8 mouse cellular contexts compared by ENCODE assay signal in the genomic region with DNA sequence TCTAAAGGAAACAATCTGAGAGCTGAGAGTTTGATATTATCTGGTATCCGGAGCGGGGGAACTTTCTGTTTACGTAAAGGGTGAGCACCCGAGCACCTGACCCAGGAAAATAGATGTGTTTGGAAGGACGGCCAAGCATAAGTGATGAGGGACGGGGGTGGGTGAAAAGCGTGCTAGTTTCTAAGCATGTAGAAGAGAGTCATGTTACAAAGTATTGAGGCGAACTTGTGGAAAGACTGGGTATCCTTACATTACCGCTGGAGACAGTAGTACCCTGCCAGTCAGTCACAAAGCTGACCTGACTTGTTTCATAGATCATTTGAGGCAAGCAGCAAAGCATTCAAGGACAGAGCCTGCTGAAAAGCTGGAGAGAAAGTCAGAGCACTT. TPM values are rescaled to one million over a fixed set of nuclear protein-coding genes. Genes with fewer than 3 reads are reported as not detected.
DNase-seq lines count a peak whose midpoint lies in the region; ATAC-seq and TF ChIP-seq lines count a peak whose summit lies in the region.

No protein-coding gene starts in this region.

- peak overlapping the region; percentile 81 for H3K4me2 ChIP-seq in lung, embryonic 14.5 days
- peak overlapping the region; percentile 74 for H3K4me2 ChIP-seq in embryonic facial prominence, embryonic 12.5 days (replicated peaks)

- peak overlapping the region; percentile 99 for H3K9ac ChIP-seq in lung, embryonic 14.5 days
- H3K9ac ChIP-seq in embryonic facial prominence, embryonic 12.5 days, result peak overlapping the region; percentile 99

- H3K4me3 ChIP-seq in lung, embryonic 14.5 days (ENCODE audit: low read depth, low read length), result peak overlapping the region; percentile 92
- peak overlapping the region; percentile 90 for H3K4me3 ChIP-seq in embryonic facial prominence, embryonic 12.5 days
- peak overlapping the region; percentile 96 for H3K4me3 ChIP-seq in limb, embryonic 10.5 days
- H3K4me3 ChIP-seq in olfactory bulb, adult 2 months (ENCODE audit: insufficient read depth, low read depth, low read length), result peak overlapping the region; percentile 92

- no peaks in the 10 kb centered on the region for H3K9me3 ChIP-seq in lung, embryonic 14.5 days (ENCODE audit: low read depth, low read length)
- no peaks in the 10 kb centered on the region for H3K9me3 ChIP-seq in embryonic facial prominence, embryonic 12.5 days
- H3K9me3 ChIP-seq in limb, embryonic 10.5 days (replicated peaks), result no peaks in the 10 kb centered on the region

- H3K27me3 ChIP-seq in lung, embryonic 14.5 days (ENCODE audit: insufficient read depth, low read length), result no peaks in the 10 kb centered on the region
- no peaks in the 10 kb centered on the region for H3K27me3 ChIP-seq in embryonic facial prominence, embryonic 12.5 days
- H3K27me3 ChIP-seq in limb, embryonic 10.5 days (ENCODE audit: low read depth, poor library complexity, severe bottlenecking), result no peaks in the 10 kb centered on the region

- peak overlapping the region; percentile 97 for H3K27ac ChIP-seq in lung, embryonic 14.5 days (ENCODE audit: low read depth)
- H3K27ac ChIP-seq in embryonic facial prominence, embryonic 12.5 days, result peak overlapping the region; percentile 98
- H3K27ac ChIP-seq in limb, embryonic 10.5 days, result peak overlapping the region; percentile 100
- peak overlapping the region; percentile 76 for H3K27ac ChIP-seq in olfactory bulb, adult 2 months (ENCODE audit: insufficient read depth, low read depth, low read length)

- TF ChIP-seq POLR2A in olfactory bulb, adult 2 months (IDR thresholded peaks at IDR 0.05; ENCODE audit: insufficient read depth, low read depth, low read length), result no peak

- peak; percentile 1; the same call in 1 of the 2 replicates for ATAC-seq in lung, embryonic 14.5 days (ENCODE audit: insufficient read depth)
- peak; percentile 7; the same call in 1 of the 2 replicates for ATAC-seq in embryonic facial prominence, embryonic 12.5 days (ENCODE audit: insufficient number of reproducible peaks, insufficient read depth, low FRiP score, low TSS enrichment)

- TF ChIP-seq CTCF in lung, embryonic 14.5 days (IDR thresholded peaks at IDR 0.05; ENCODE audit: low read depth), result no peak
- no peak for TF ChIP-seq CTCF in olfactory bulb, adult 2 months (IDR thresholded peaks at IDR 0.05; ENCODE audit: insufficient read depth, low read depth, low read length)

- peaks cover 5% of the 10 kb centered on the region; the same call in 1 of the 2 replicates for H3K36me3 ChIP-seq in lung, embryonic 14.5 days (ENCODE audit: insufficient read depth)
- H3K36me3 ChIP-seq in embryonic facial prominence, embryonic 12.5 days, result peaks cover 2% of the 10 kb centered on the region; the same call in 1 of the 2 replicates
- H3K36me3 ChIP-seq in limb, embryonic 10.5 days, result peaks cover 7% of the 10 kb centered on the region; the same call in 1 of the 2 replicates

- H3K4me1 ChIP-seq in lung, embryonic 14.5 days (ENCODE audit: insufficient read depth), result no peaks in the 10 kb centered on the region; the same call in 1 of the 2 replicates
- H3K4me1 ChIP-seq in embryonic facial prominence, embryonic 12.5 days, result peaks cover 15% of the 10 kb centered on the region
- peaks cover 28% of the 10 kb centered on the region for H3K4me1 ChIP-seq in limb, embryonic 10.5 days
- peaks cover 3% of the 10 kb centered on the region; the same call in 1 of the 2 replicates for H3K4me1 ChIP-seq in olfactory bulb, adult 2 months (ENCODE audit: control insufficient read depth, insufficient read depth, low read length)

- WGBS in lung, embryonic 14.5 days, result under 1% methylated on average over 9 of the region's 9 CpGs
- WGBS in embryonic facial prominence, embryonic 12.5 days, result 1% methylated on average over 9 of the region's 9 CpGs
- WGBS in limb, embryonic 10.5 days, result under 1% methylated on average over 9 of the region's 9 CpGs
- WGBS in olfactory bulb, adult 2 months, result 0% methylated on average over 9 of the region's 9 CpGs

- no peak for DNase-seq in lung, embryonic 14.5 days
- DNase-seq in lung, postnatal 36 days, result no peak
- DNase-seq in limb, embryonic 10.5 days (ENCODE audit: low spot score), result peak; percentile 40
- no peak for DNase-seq in frontal cortex, postnatal 14 days (ENCODE audit: low spot score in 2 of 2)
- DNase-seq in urinary bladder, postnatal 4 days (ENCODE audit: low spot score in 2 of 2), result no peak
- no peak for DNase-seq in cerebellum, adult 11 months

RNA-seq across cellular contexts. Expression of a gene that starts 0.5 kb away (rescaled TPM):
- 44.2 and 47.5 TPM in 2 replicates for polyA plus RNA-seq in lung, embryonic 14.5 days (2014; fragmentation: Nextera tagmentation; extraction: Ambion mirVana)
- polyA plus RNA-seq in embryonic facial prominence, embryonic 12.5 days (2016; fragmentation: Nextera tagmentation; extraction: Ambion mirVana), result 53.0 and 55.9 TPM in 2 replicates
- 46.5 and 57.1 TPM in 2 replicates for polyA plus RNA-seq in limb, embryonic 10.5 days (2016; fragmentation: Nextera tagmentation; extraction: Ambion mirVana)
- not detected in 2 replicates for polyA plus RNA-seq in olfactory bulb, adult 2 months (2012; ENCODE audit: insufficient read depth, insufficient read length, low replicate concordance, missing spikeins)

RNA-seq across cellular contexts. Expression of a gene that starts 0.7 kb away (rescaled TPM):
- polyA plus RNA-seq in lung, embryonic 14.5 days (2014; fragmentation: Nextera tagmentation; extraction: Ambion mirVana), result 166 and 188 TPM in 2 replicates
- polyA plus RNA-seq in embryonic facial prominence, embryonic 12.5 days (2016; fragmentation: Nextera tagmentation; extraction: Ambion mirVana), result 184 and 185 TPM in 2 replicates
- 154 and 168 TPM in 2 replicates for polyA plus RNA-seq in limb, embryonic 10.5 days (2016; fragmentation: Nextera tagmentation; extraction: Ambion mirVana)
- polyA plus RNA-seq in olfactory bulb, adult 2 months (2012; ENCODE audit: insufficient read depth, insufficient read length, low replicate concordance, missing spikeins), result not detected in 2 replicates
